Mouse (Mus musculus): ENCODE measurements around the gene Calm3.

DNA sequence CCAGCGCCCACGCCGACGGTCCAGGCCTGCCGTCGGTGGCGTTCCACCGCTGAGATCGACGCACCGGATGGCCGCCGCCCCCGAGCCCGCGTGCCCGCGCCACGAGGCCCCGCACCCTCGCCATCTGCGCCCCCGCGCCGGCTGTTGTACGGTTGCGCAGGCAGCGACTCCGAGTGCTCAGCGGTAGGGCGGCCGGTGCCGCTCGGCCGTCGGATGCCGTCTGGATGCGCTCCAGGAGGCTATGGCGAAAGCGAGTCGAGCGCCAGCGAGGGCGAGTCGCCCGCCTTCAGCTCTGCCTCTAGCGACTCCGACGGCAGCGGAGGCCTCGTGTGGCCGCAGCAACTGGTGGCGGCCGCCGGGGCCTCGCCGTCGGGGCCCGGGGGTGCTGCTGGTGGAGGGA is 38.0 kb downstream of the Calm3 start:
- TF ChIP-seq CTCF (IDR thresholded peaks at IDR 0.05; ENCODE audit: low read depth) (no peak), EP300 (IDR thresholded peaks at IDR 0.05; ENCODE audit: low read depth) (no peak)

Data from heart, postnatal 0 days (tissue).